ENCODE assay signal across 17 mouse cellular contexts in the genomic region with DNA sequence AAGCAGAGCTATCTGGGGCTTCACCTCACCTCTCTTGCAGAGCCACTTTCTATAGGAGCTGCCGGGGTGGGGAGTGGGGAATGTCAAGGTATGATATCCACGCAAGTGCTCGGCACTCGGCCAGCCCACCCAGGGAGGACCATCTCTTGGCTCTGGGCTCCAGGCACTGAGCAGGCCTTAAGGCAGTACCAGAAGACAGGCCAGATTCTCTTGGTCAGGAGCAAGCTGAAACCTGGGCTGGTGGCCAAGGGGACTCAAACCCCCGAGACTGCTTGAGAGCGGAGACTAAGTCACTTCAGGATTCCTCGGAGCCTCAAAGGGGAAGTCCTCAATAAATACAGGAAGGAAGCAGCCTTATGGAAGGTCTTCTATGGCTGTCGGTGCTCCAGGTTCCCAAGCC. TPM values are rescaled to one million over a fixed set of nuclear protein-coding genes. Genes with fewer than 3 reads are reported as not detected.
DNase-seq lines count a peak whose midpoint lies in the region; ATAC-seq lines count a peak whose summit lies in the region.
"Had no signal": no experiment of that assay in that cellular context is flagged by ENCODE, and none has a peak within 500 bp of the region (broad histone marks: within the 10 kb centered on the region; RNA-seq: fewer than 3 reads in every experiment).

No protein-coding gene starts in this region.

- WGBS in hindbrain, embryonic 12.5 days: 55% methylated on average over 8 of the region's 8 CpGs
- 38% methylated on average over 8 of the region's 8 CpGs for WGBS in hindbrain, embryonic 14.5 days
- 41% methylated on average over 8 of the region's 8 CpGs for WGBS in lung, embryonic 16.5 days
- 49% methylated on average over 8 of the region's 8 CpGs for WGBS in limb, embryonic 10.5 days

- peaks cover 33% of the 10 kb centered on the region for H3K4me1 ChIP-seq in hindbrain, embryonic 12.5 days
- H3K4me1 ChIP-seq in hindbrain, embryonic 14.5 days (replicated peaks; ENCODE audit: control insufficient read depth, insufficient read depth, low read length): 0 out of 2 replicates have a peak, but pooled peaks cover 5% of the 10 kb centered on the region
- H3K4me1 ChIP-seq in lung, embryonic 16.5 days (replicated peaks; ENCODE audit: control insufficient read depth, insufficient read depth, low read length): peaks cover 20% of the 10 kb centered on the region
- H3K4me1 ChIP-seq in limb, embryonic 10.5 days: peaks cover 63% of the 10 kb centered on the region

- DNase-seq in hindbrain, embryonic 14.5 days (ENCODE audit: low spot score): no peak
- DNase-seq in lung, postnatal 14 days: no peak
- peak; percentile 50 for DNase-seq in testis, postnatal 10 days (ENCODE audit: low spot score)
- DNase-seq in testis, postnatal 14 days (ENCODE audit: low spot score): no peak
- peak; percentile 26 for DNase-seq in limb, embryonic 10.5 days (ENCODE audit: low spot score)
- DNase-seq in left cerebral cortex, adult 9 months (ENCODE audit: low spot score in 2 of 2): no peak
- DNase-seq: adrenal gland, adult 8-10 months; cerebellum, adult 11-12 months; thymus, postnatal 25 days had no signal

- H3K27ac ChIP-seq in hindbrain, embryonic 12.5 days: peak overlapping the region; percentile 7; the same call in 1 of the 2 replicates
- no peak overlapping the region for H3K27ac ChIP-seq in hindbrain, embryonic 14.5 days
- H3K27ac ChIP-seq in lung, embryonic 16.5 days (ENCODE audit: low read length): peak overlapping the region; percentile 61
- H3K27ac ChIP-seq in limb, embryonic 10.5 days: peak overlapping the region; percentile 72
- H3K27ac ChIP-seq: embryonic facial prominence, embryonic 15.5 days; neural tube, embryonic 12.5 days had no signal

- H3K9me3 ChIP-seq in hindbrain, embryonic 12.5 days (replicated peaks): no peaks in the 10 kb centered on the region
- no peaks in the 10 kb centered on the region for H3K9me3 ChIP-seq in hindbrain, embryonic 14.5 days (ENCODE audit: control insufficient read depth, low read length)
- no peaks in the 10 kb centered on the region for H3K9me3 ChIP-seq in lung, embryonic 16.5 days (ENCODE audit: control insufficient read depth, low read length)
- no peaks in the 10 kb centered on the region for H3K9me3 ChIP-seq in limb, embryonic 10.5 days (replicated peaks)
- H3K9me3 ChIP-seq: embryonic facial prominence, embryonic 15.5 days; forebrain, embryonic 13.5 days; G1E; midbrain, embryonic 13.5 days; neural tube, embryonic 12.5 days had no signal

- no peak for ATAC-seq in hindbrain, embryonic 12.5 days (ENCODE audit: low FRiP score)
- no peak for ATAC-seq in hindbrain, embryonic 14.5 days (ENCODE audit: low FRiP score)
- ATAC-seq in lung, embryonic 16.5 days (ENCODE audit: low read depth): peak; percentile 41
- ATAC-seq: forebrain, embryonic 13.5 days; inflammation-experienced regulatory T-cells, adult 6 months had no signal

- no peaks in the 10 kb centered on the region for H3K36me3 ChIP-seq in hindbrain, embryonic 12.5 days
- H3K36me3 ChIP-seq in hindbrain, embryonic 14.5 days (replicated peaks; ENCODE audit: control insufficient read depth, insufficient read depth): no peaks in the 10 kb centered on the region
- no peaks in the 10 kb centered on the region for H3K36me3 ChIP-seq in lung, embryonic 16.5 days (ENCODE audit: control insufficient read depth, insufficient read depth, low read length)
- H3K36me3 ChIP-seq in limb, embryonic 10.5 days: no peaks in the 10 kb centered on the region
- H3K36me3 ChIP-seq: embryonic facial prominence, embryonic 15.5 days; G1E; midbrain, embryonic 13.5 days; neural tube, embryonic 12.5 days had no signal

- H3K9ac ChIP-seq in hindbrain, embryonic 12.5 days: no peak overlapping the region
- H3K9ac ChIP-seq in hindbrain, embryonic 14.5 days: no peak overlapping the region
- no peak overlapping the region for H3K9ac ChIP-seq in lung, embryonic 16.5 days (ENCODE audit: low read length)
- H3K9ac ChIP-seq: embryonic facial prominence, embryonic 15.5 days; forebrain, embryonic 13.5 days; midbrain, embryonic 13.5 days; neural tube, embryonic 12.5 days had no signal

- no peak overlapping the region for H3K4me3 ChIP-seq in hindbrain, embryonic 12.5 days
- H3K4me3 ChIP-seq in hindbrain, embryonic 14.5 days (replicated peaks; ENCODE audit: low read length): no peak overlapping the region
- no peak overlapping the region for H3K4me3 ChIP-seq in lung, embryonic 16.5 days (ENCODE audit: low read length)
- H3K4me3 ChIP-seq in limb, embryonic 10.5 days: no peak overlapping the region
- H3K4me3 ChIP-seq: embryonic facial prominence, embryonic 15.5 days; forebrain, embryonic 13.5 days; midbrain, embryonic 13.5 days; neural tube, embryonic 12.5 days had no signal

- H3K27me3 ChIP-seq in hindbrain, embryonic 12.5 days: peaks cover 58% of the 10 kb centered on the region
- peaks cover 26% of the 10 kb centered on the region; the same call in 1 of the 2 replicates for H3K27me3 ChIP-seq in hindbrain, embryonic 14.5 days (ENCODE audit: control insufficient read depth, insufficient read depth, low read length)
- H3K27me3 ChIP-seq in lung, embryonic 16.5 days (ENCODE audit: control insufficient read depth, insufficient read depth, low read depth, low read length): no peaks in the 10 kb centered on the region; the same call in 1 of the 2 replicates
- H3K27me3 ChIP-seq in limb, embryonic 10.5 days (ENCODE audit: low read depth, poor library complexity, severe bottlenecking): peaks cover 100% of the 10 kb centered on the region
- H3K27me3 ChIP-seq: neural tube, embryonic 12.5 days had no signal

- no peak overlapping the region for H3K4me2 ChIP-seq in hindbrain, embryonic 12.5 days (replicated peaks)
- H3K4me2 ChIP-seq in hindbrain, embryonic 14.5 days (replicated peaks): no peak overlapping the region
- H3K4me2 ChIP-seq in lung, embryonic 16.5 days (ENCODE audit: low read depth, low read length): no peak overlapping the region
- H3K4me2 ChIP-seq: embryonic facial prominence, embryonic 15.5 days; forebrain, embryonic 13.5 days; midbrain, embryonic 13.5 days had no signal

RNA-seq across cellular contexts. Expression of gene Pja1, which starts 13.1 kb away (rescaled TPM):
- 248 and 274 TPM in 2 replicates for polyA plus RNA-seq in hindbrain, embryonic 12.5 days (2016; fragmentation: Nextera tagmentation; extraction: Ambion mirVana)
- polyA plus RNA-seq in hindbrain, embryonic 14.5 days (2014; fragmentation: Nextera tagmentation; extraction: Ambion mirVana): 315 and 348 TPM in 2 replicates
- polyA plus RNA-seq in lung, embryonic 16.5 days (2015; fragmentation: Nextera tagmentation; extraction: Ambion mirVana): 138 and 146 TPM in 2 replicates
- 175 and 184 TPM in 2 replicates for polyA plus RNA-seq in limb, embryonic 10.5 days (2016; fragmentation: Nextera tagmentation; extraction: Ambion mirVana)

Comparison
In these comparisons a context has a peak if more than half of its experiments do, and no peak if none do; other contexts are left out.
1. DNase-seq: peak in testis, postnatal 10 days (single experiment) and limb, embryonic 10.5 days (single experiment); none in hindbrain, embryonic 14.5 days (single experiment), lung, postnatal 14 days (single experiment), testis, postnatal 14 days (single experiment) and left cerebral cortex, adult 9 months (0 of 2).